Mouse (Mus musculus) E14TG2a.4 (cell line): ENCODE data around the gene Pin4.

Experiments used
- H3K27me3 ChIP-seq: 2 replicates; pipeline ENCODE4 v1.6.1; 2014; ENCODE audit warnings: low read length, control low read depth; ENCODE audit not compliant: insufficient read depth
- H3K36me3 ChIP-seq: 2 replicates; pipeline ENCODE4 v1.6.1; 2014; ENCODE audit warnings: low read length, control low read depth; ENCODE audit not compliant: insufficient read depth
- H3K4me1 ChIP-seq: replicated peaks from 2 replicates; pipeline ENCODE4 v1.6.1; 2014; ENCODE audit warnings: low read depth, low read length, control low read depth
- H3K4me3 ChIP-seq: replicated peaks from 2 replicates; pipeline ENCODE4 v1.5.1; 2014; ENCODE audit warnings: mild to moderate bottlenecking, low read length
- H3K9me3 ChIP-seq: 2 replicates; pipeline ENCODE4 v1.6.1; 2014; ENCODE audit warnings: low read length, control low read depth
- CTCF ChIP-seq: conservative IDR thresholded peaks from 2 replicates; pipeline ENCODE4 v1.5.1; 2014; ENCODE audit warnings: low read length
- NANOG ChIP-seq: IDR thresholded peaks from 2 replicates; pipeline ENCODE4 v1.6.1; 2014; ENCODE audit warnings: borderline replicate concordance, low read length, mixed read lengths
- POU5F1 ChIP-seq: IDR thresholded peaks from 2 replicates; pipeline ENCODE4 v1.6.1; 2014; ENCODE audit warnings: low read length, borderline replicate concordance

Pin4 gene

DNA sequence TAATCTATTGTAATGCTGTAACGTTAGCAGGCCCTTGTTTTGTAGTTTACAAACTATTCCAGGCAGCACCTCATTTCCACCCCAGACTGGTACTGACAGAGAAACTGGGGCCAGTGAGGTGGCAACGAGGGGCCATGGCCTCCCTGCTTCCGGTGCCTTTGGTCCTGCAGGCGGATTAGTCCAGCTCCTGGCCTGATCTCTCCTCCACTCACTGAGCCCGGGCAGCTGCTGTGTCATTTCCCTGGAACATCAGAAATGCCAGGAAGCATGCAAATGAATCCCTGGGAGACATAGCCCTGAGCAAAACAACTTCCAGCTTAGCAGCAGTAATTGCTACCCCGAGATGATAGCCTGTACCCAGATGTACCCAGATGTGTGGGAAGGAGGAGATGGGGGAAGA lies 47.7 kb downstream of the Pin4 start:
- TF ChIP-seq NANOG (no peak), POU5F1 (no peak), CTCF (no peak)
- no peaks in the 10 kb centered on the region for H3K36me3 ChIP-seq

GRCm38 (mm10) chrX:102169724-102170123 lies 50.5 kb downstream of the Pin4 start:
- no peak overlapping the region for H3K4me3 ChIP-seq
- TF ChIP-seq CTCF (no peak), NANOG (no peak), POU5F1 (no peak)
- no peaks in the 10 kb centered on the region for H3K9me3 ChIP-seq
- no peaks in the 10 kb centered on the region for H3K27me3 ChIP-seq
- H3K36me3 ChIP-seq, result no peaks in the 10 kb centered on the region
- peaks cover 18% of the 10 kb centered on the region for H3K4me1 ChIP-seq

More for the DNA sequence above, 47.7 kb downstream of the Pin4 start:
- Histone ChIP-seq H3K4me1 (peaks cover 18% of the 10 kb centered on the region), H3K27me3 (no peaks in the 10 kb centered on the region), H3K4me3 (peak overlapping the region; percentile 24; the same call in 1 of the 2 replicates), H3K9me3 (no peaks in the 10 kb centered on the region)

DNA sequence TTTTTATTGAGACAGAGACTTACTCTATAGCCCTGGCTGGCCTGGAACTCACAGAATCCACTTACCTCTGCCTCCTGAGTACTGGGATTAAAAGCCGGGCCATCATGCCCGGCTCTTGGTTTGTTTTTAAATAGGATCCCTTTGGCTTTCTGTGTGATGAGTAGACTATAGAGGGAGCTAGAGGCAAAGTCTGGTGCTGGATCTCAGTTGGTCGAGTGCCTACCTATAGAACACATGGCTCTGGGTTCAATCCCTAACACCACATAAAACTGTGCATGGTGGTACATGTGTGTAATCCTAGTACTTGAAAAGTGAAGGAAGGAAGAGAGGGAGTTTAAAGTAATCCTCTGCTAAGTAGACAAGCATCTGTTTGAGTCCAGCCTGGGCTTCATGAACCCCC lies 50.9 kb downstream of the Pin4 start:
- Histone ChIP-seq H3K9me3 (no peaks in the 10 kb centered on the region), H3K4me3 (no peak overlapping the region), H3K4me1 (peaks cover 18% of the 10 kb centered on the region), H3K27me3 (no peaks in the 10 kb centered on the region), H3K36me3 (no peaks in the 10 kb centered on the region)
- no peak for TF ChIP-seq CTCF
- no peak for TF ChIP-seq NANOG
- TF ChIP-seq POU5F1, result no peak

- H3K36me3 ChIP-seq, result no peaks in the 10 kb centered on the region
Observed at GRCm38 (mm10) chrX:102170900-102171299, 51.7 kb downstream of the Pin4 start.

GRCm38 (mm10) chrX:102175538-102176287 lies 56.5 kb downstream of the Pin4 start:
- H3K27me3 ChIP-seq, result no peaks in the 10 kb centered on the region
- H3K9me3 ChIP-seq, result no peaks in the 10 kb centered on the region
- no peaks in the 10 kb centered on the region for H3K36me3 ChIP-seq
- no peak for TF ChIP-seq POU5F1
- TF ChIP-seq CTCF, result no peak
- TF ChIP-seq NANOG, result no peak
- no peak overlapping the region for H3K4me3 ChIP-seq
- peaks cover 2% of the 10 kb centered on the region; the same call in 1 of the 2 replicates for H3K4me1 ChIP-seq

More at GRCm38 (mm10) chrX:102170900-102171299, 51.7 kb downstream of the Pin4 start:
- Histone ChIP-seq H3K4me3 (no peak overlapping the region), H3K4me1 (peaks cover 15% of the 10 kb centered on the region), H3K9me3 (no peaks in the 10 kb centered on the region), H3K27me3 (no peaks in the 10 kb centered on the region)
- TF ChIP-seq POU5F1 (no peak), CTCF (no peak), NANOG (no peak)
